ENCODE assay signal across 8 mouse cellular contexts in genomic region chr5:77309051-77309906, GRCm38 (mm10). TPM values are rescaled to one million over a fixed set of nuclear protein-coding genes. Genes with fewer than 3 reads are reported as not detected.
A peak's percentile ranks its signal among the peaks of the same experiment; 100 is the strongest.
DNase-seq lines count a peak whose midpoint lies in the region; ATAC-seq and TF ChIP-seq lines count a peak whose summit lies in the region.

No protein-coding gene starts in this region.

- DNase-seq in lung, adult 2 months: no peak
- no peak for DNase-seq in lung, postnatal 4 days
- DNase-seq in T-cell, adult 2 months (ENCODE audit: low spot score): peak; percentile 63
- peak; percentile 4 for DNase-seq in heart, postnatal 25 days (ENCODE audit: low spot score)
- DNase-seq in midbrain, embryonic 14.5 days: peak; percentile 67
- DNase-seq in thymus, postnatal 25 days: peak; percentile 59

- peak overlapping the region; percentile 95 for H3K27ac ChIP-seq in embryonic facial prominence, embryonic 13.5 days
- H3K27ac ChIP-seq in limb, embryonic 13.5 days: peak overlapping the region; percentile 92; the same call in 1 of the 2 replicates
- peak overlapping the region; percentile 87 for H3K27ac ChIP-seq in midbrain, embryonic 14.5 days (replicated peaks; ENCODE audit: low read depth, low read length)

- H3K4me2 ChIP-seq in embryonic facial prominence, embryonic 13.5 days: peak overlapping the region; percentile 100
- peak overlapping the region; percentile 100 for H3K4me2 ChIP-seq in limb, embryonic 13.5 days (replicated peaks)
- peak overlapping the region; percentile 95 for H3K4me2 ChIP-seq in midbrain, embryonic 14.5 days (ENCODE audit: low read length)

- H3K9me3 ChIP-seq in embryonic facial prominence, embryonic 13.5 days: no peaks in the 10 kb centered on the region
- H3K9me3 ChIP-seq in limb, embryonic 13.5 days: no peaks in the 10 kb centered on the region
- no peaks in the 10 kb centered on the region for H3K9me3 ChIP-seq in midbrain, embryonic 14.5 days (ENCODE audit: control insufficient read depth, low read length)

- H3K4me1 ChIP-seq in lung, adult 2 months (ENCODE audit: control insufficient read depth, insufficient read depth, low read length): peaks cover 8% of the 10 kb centered on the region
- peaks cover 26% of the 10 kb centered on the region for H3K4me1 ChIP-seq in embryonic facial prominence, embryonic 13.5 days
- H3K4me1 ChIP-seq in limb, embryonic 13.5 days: peaks cover 26% of the 10 kb centered on the region
- peaks cover 21% of the 10 kb centered on the region for H3K4me1 ChIP-seq in midbrain, embryonic 14.5 days (ENCODE audit: control insufficient read depth, insufficient read depth, low read length)

- H3K27me3 ChIP-seq in embryonic facial prominence, embryonic 13.5 days: no peaks in the 10 kb centered on the region
- no peaks in the 10 kb centered on the region for H3K27me3 ChIP-seq in limb, embryonic 13.5 days
- H3K27me3 ChIP-seq in midbrain, embryonic 14.5 days (ENCODE audit: control insufficient read depth, insufficient read depth, low read length): no peaks in the 10 kb centered on the region

- intact Hi-C loops in heart, postnatal 25 days (cut with DNase I): no loop called here

- ATAC-seq in embryonic facial prominence, embryonic 13.5 days (ENCODE audit: insufficient number of reproducible peaks, insufficient read depth, low FRiP score, low TSS enrichment, low read depth): 0 out of 2 replicates have a peak, but pooled peaks have one; percentile 10
- ATAC-seq in limb, embryonic 13.5 days (ENCODE audit: low FRiP score, low read depth): peak; percentile 30
- ATAC-seq in midbrain, embryonic 14.5 days (ENCODE audit: low FRiP score, low TSS enrichment): peak; percentile 9

- H3K9ac ChIP-seq in embryonic facial prominence, embryonic 13.5 days: peak overlapping the region; percentile 93
- H3K9ac ChIP-seq in limb, embryonic 13.5 days: peak overlapping the region; percentile 88
- H3K9ac ChIP-seq in midbrain, embryonic 14.5 days (replicated peaks; ENCODE audit: low read length): peak overlapping the region; percentile 67

- 1% methylated on average over 76 of the region's 76 CpGs for WGBS in lung, adult 2 months
- under 1% methylated on average over 75 of the region's 76 CpGs for WGBS in embryonic facial prominence, embryonic 13.5 days
- WGBS in limb, embryonic 13.5 days: under 1% methylated on average over 76 of the region's 76 CpGs
- WGBS in midbrain, embryonic 14.5 days: under 1% methylated on average over 76 of the region's 76 CpGs

- TF ChIP-seq CTCF in lung, adult 2 months (IDR thresholded peaks at IDR 0.05; ENCODE audit: insufficient read depth, low read length): no peak

- peaks cover 47% of the 10 kb centered on the region for H3K36me3 ChIP-seq in embryonic facial prominence, embryonic 13.5 days
- peaks cover 41% of the 10 kb centered on the region for H3K36me3 ChIP-seq in limb, embryonic 13.5 days
- peaks cover 26% of the 10 kb centered on the region for H3K36me3 ChIP-seq in midbrain, embryonic 14.5 days (ENCODE audit: control insufficient read depth, insufficient read depth, low read length)

- TF ChIP-seq POLR2A in lung, adult 2 months (IDR thresholded peaks at IDR 0.05; ENCODE audit: borderline replicate concordance, extremely low read depth, low read depth, low read length): no peak

- H3K4me3 ChIP-seq in lung, adult 2 months (replicated peaks; ENCODE audit: extremely low read depth, low read depth, low read length): peak overlapping the region; percentile 90
- H3K4me3 ChIP-seq in embryonic facial prominence, embryonic 13.5 days: peak overlapping the region; percentile 82
- H3K4me3 ChIP-seq in limb, embryonic 13.5 days: peak overlapping the region; percentile 93
- peak overlapping the region; percentile 87 for H3K4me3 ChIP-seq in midbrain, embryonic 14.5 days (replicated peaks; ENCODE audit: low read depth, low read length)

RNA-seq across cellular contexts. Expression of gene Noa1, which starts 0.6 kb away (rescaled TPM):
- 8.0 and 9.6 TPM in 2 replicates for polyA plus RNA-seq in lung, adult 2 months (2012; rRNA removed)
- 29.1 and 30.5 TPM in 2 replicates for polyA plus RNA-seq in embryonic facial prominence, embryonic 13.5 days (2015; fragmentation: Nextera tagmentation; extraction: Ambion mirVana)
- 10 to 100 TPM; 19.0 to 21.6 TPM for total RNA-seq in heart, postnatal 25 days (2021)
- polyA plus RNA-seq in limb, embryonic 13.5 days (2015; fragmentation: Nextera tagmentation; extraction: Ambion mirVana): 25.8 and 26.7 TPM in 2 replicates
- 35.9 and 36.1 TPM in 2 replicates for polyA plus RNA-seq in midbrain, embryonic 14.5 days (2014; fragmentation: Nextera tagmentation; extraction: Ambion mirVana)

RNA-seq across cellular contexts. Expression of gene Polr2b, which starts 0.7 kb away (rescaled TPM):
- polyA plus RNA-seq in lung, adult 2 months (2012; rRNA removed): 18.2 and 18.6 TPM in 2 replicates
- 63.3 and 67.3 TPM in 2 replicates for polyA plus RNA-seq in embryonic facial prominence, embryonic 13.5 days (2015; fragmentation: Nextera tagmentation; extraction: Ambion mirVana)
- 10 to 100 TPM; 32.2 to 34.5 TPM for total RNA-seq in heart, postnatal 25 days (2021)
- 67.9 and 71.4 TPM in 2 replicates for polyA plus RNA-seq in limb, embryonic 13.5 days (2015; fragmentation: Nextera tagmentation; extraction: Ambion mirVana)
- 59.2 and 77.2 TPM in 2 replicates for polyA plus RNA-seq in midbrain, embryonic 14.5 days (2014; fragmentation: Nextera tagmentation; extraction: Ambion mirVana)

RNA-seq across cellular contexts. Expression of gene Rest, which starts 44.0 kb away (rescaled TPM):
- 6.7 and 7.3 TPM in 2 replicates for polyA plus RNA-seq in lung, adult 2 months (2012; rRNA removed)
- 55.9 and 57.5 TPM in 2 replicates for polyA plus RNA-seq in embryonic facial prominence, embryonic 13.5 days (2015; fragmentation: Nextera tagmentation; extraction: Ambion mirVana)
- total RNA-seq in heart, postnatal 25 days (2021): 10 to 100 TPM; 14.5 to 15.5 TPM
- 56.2 and 57.2 TPM in 2 replicates for polyA plus RNA-seq in limb, embryonic 13.5 days (2015; fragmentation: Nextera tagmentation; extraction: Ambion mirVana)
- polyA plus RNA-seq in midbrain, embryonic 14.5 days (2014; fragmentation: Nextera tagmentation; extraction: Ambion mirVana): 5.6 and 8.4 TPM in 2 replicates

Comparison
In these comparisons a context has a peak if more than half of its experiments do, and no peak if none do; other contexts are left out.
1. DNase-seq: peak in T-cell, adult 2 months (single experiment), heart, postnatal 25 days (single experiment), midbrain, embryonic 14.5 days (single experiment) and thymus, postnatal 25 days (single experiment); none in lung, adult 2 months (single experiment) and lung, postnatal 4 days (0 of 2).
2. Peak in every context shown above with its lines, with median percentiles within 50 percentile points of each other: H3K4me3 ChIP-seq, ATAC-seq, H3K27ac ChIP-seq, H3K4me2 ChIP-seq and H3K9ac ChIP-seq.